Mouse (Mus musculus) lung, embryonic 15.5 days (tissue): ENCODE results near the gene 2010300C02Rik. TPM values are rescaled to one million over a fixed set of nuclear protein-coding genes. Genes with fewer than 3 reads are reported as not detected.

Source experiments
- ATAC-seq: fragments of 200-750 bp; cut with Nextera tagmentation; 2 replicates; pipeline ENCODE4 v1.8.0; 2017; ENCODE audit warnings: moderate number of reproducible peaks, borderline replicate concordance; ENCODE audit not compliant: low FRiP score, low TSS enrichment; ENCODE audit errors: extremely low read depth
- H3K27ac ChIP-seq: fragments of 300-500 bp; sonication (generic); 2 replicates; pipeline ENCODE4 v1.5.1; 2015; ENCODE audit warnings: moderate library complexity, mild to moderate bottlenecking, inconsistent platforms
- H3K27me3 ChIP-seq: fragments of 300-500 bp; sonication (generic); 2 replicates; pipeline ENCODE4 v1.6.1; 2015; ENCODE audit warnings: inconsistent platforms
- H3K36me3 ChIP-seq: fragments of 300-500 bp; sonication (generic); 2 replicates; pipeline ENCODE4 v1.6.1; 2015; ENCODE audit warnings: inconsistent platforms
- H3K4me1 ChIP-seq: fragments of 300-500 bp; sonication (generic); 2 replicates; pipeline ENCODE4 v1.6.1; 2015; ENCODE audit warnings: inconsistent platforms
- H3K4me2 ChIP-seq: fragments of 300-500 bp; sonication (generic); 2 replicates; pipeline ENCODE4 v1.6.1; 2015; ENCODE audit warnings: inconsistent platforms, mild to moderate bottlenecking, moderate library complexity
- H3K4me3 ChIP-seq: fragments of 300-500 bp; sonication (generic); 2 replicates; pipeline ENCODE4 v1.5.1; 2015; ENCODE audit warnings: mild to moderate bottlenecking, inconsistent platforms
- H3K9ac ChIP-seq: fragments of 300-500 bp; sonication (generic); 2 replicates; pipeline ENCODE4 v1.6.1; 2015; ENCODE audit warnings: inconsistent platforms
- H3K9me3 ChIP-seq: fragments of 300-500 bp; sonication (generic); 2 replicates; pipeline ENCODE4 v1.6.1; 2016; ENCODE audit warnings: inconsistent platforms
- WGBS: fragments of 180-500 bp; shearing (Covaris S2); methylation state at CpG from one replicate; pipeline ENCODE4 v1.1.7; 2015; 5-methylcytosine and 5-hydroxymethylcytosine counted together
- polyA plus RNA-seq: library from polyadenylated mRNA; unstranded; fragments of >200 nt; fragmentation: Nextera tagmentation; extraction: Ambion mirVana; gene quantifications from 2 replicates; pipeline ENCODE4 v1.2.1, GENCODE M21; 2015

The 2010300C02Rik gene
- polyA plus RNA-seq, 1 experiment from 2014 or later: 12.1 TPM

GRCm38 (mm10) chr1:37585809-37586480 is 133.9 kb downstream of the 2010300C02Rik start:
- Histone ChIP-seq H3K9ac (no peak overlapping the region), H3K27ac (0 out of 2 replicates have a peak overlapping the region, but pooled peaks have one; percentile 26), H3K27me3 (no peaks in the 10 kb centered on the region), H3K4me3 (no peak overlapping the region), H3K36me3 (no peaks in the 10 kb centered on the region), H3K9me3 (no peaks in the 10 kb centered on the region), H3K4me1 (peaks cover 8% of the 10 kb centered on the region; the same call in 1 of the 2 replicates), H3K4me2 (no peak overlapping the region)
- no peak for ATAC-seq
- 80% methylated on average over 13 of the region's 13 CpGs for WGBS

GRCm38 (mm10) chr1:37583795-37584464 is 136.0 kb downstream of the 2010300C02Rik start:
- H3K27me3 ChIP-seq: no peaks in the 10 kb centered on the region
- peaks cover 8% of the 10 kb centered on the region; the same call in 1 of the 2 replicates for H3K4me1 ChIP-seq
- no peaks in the 10 kb centered on the region for H3K9me3 ChIP-seq
- no peak overlapping the region for H3K27ac ChIP-seq
- 33% methylated on average over 9 of the region's 9 CpGs for WGBS
- no peak for ATAC-seq
- no peak overlapping the region for H3K4me2 ChIP-seq
- H3K4me3 ChIP-seq: no peak overlapping the region
- no peak overlapping the region for H3K9ac ChIP-seq
- H3K36me3 ChIP-seq: no peaks in the 10 kb centered on the region

- H3K4me2 ChIP-seq: no peak overlapping the region
- no peak overlapping the region for H3K4me3 ChIP-seq
- H3K4me1 ChIP-seq: peaks cover 8% of the 10 kb centered on the region; the same call in 1 of the 2 replicates
- no peaks in the 10 kb centered on the region for H3K27me3 ChIP-seq
- 87% methylated on average over 8 of the region's 8 CpGs for WGBS
- no peaks in the 10 kb centered on the region for H3K9me3 ChIP-seq
- no peak overlapping the region for H3K27ac ChIP-seq
- no peak for ATAC-seq
- H3K9ac ChIP-seq: no peak overlapping the region
- no peaks in the 10 kb centered on the region for H3K36me3 ChIP-seq
Observed at GRCm38 (mm10) chr1:37583167-37583566, 136.7 kb downstream of the 2010300C02Rik start.

DNA sequence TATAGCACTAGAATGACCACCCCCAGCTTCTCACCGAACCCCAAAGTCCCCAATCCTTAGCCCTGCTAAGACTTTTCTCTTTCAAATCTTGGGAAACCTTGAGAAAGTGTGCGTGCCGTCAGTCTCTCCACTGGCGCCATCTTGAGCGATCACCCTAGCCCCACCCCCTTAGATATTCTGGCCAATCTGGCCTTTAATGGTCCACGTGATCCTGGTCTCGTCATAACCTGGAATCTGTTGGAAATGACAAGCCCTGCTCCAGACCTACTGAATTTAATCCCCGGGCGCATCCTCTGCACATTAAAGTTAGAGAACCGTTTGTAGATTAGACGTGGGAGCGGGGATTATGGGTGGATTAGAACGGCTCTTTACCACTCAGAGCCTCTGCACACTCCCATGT is 140.2 kb downstream of the 2010300C02Rik start:
- H3K4me2 ChIP-seq: no peak overlapping the region
- no peaks in the 10 kb centered on the region for H3K27me3 ChIP-seq
- H3K9me3 ChIP-seq: no peaks in the 10 kb centered on the region
- no peak overlapping the region for H3K9ac ChIP-seq
- no peaks in the 10 kb centered on the region for H3K36me3 ChIP-seq
- WGBS: 90% methylated on average over 13 of the region's 13 CpGs
- no peak overlapping the region for H3K27ac ChIP-seq
- H3K4me1 ChIP-seq: peaks cover 8% of the 10 kb centered on the region; the same call in 1 of the 2 replicates
- no peak overlapping the region for H3K4me3 ChIP-seq
- no peak for ATAC-seq

DNA sequence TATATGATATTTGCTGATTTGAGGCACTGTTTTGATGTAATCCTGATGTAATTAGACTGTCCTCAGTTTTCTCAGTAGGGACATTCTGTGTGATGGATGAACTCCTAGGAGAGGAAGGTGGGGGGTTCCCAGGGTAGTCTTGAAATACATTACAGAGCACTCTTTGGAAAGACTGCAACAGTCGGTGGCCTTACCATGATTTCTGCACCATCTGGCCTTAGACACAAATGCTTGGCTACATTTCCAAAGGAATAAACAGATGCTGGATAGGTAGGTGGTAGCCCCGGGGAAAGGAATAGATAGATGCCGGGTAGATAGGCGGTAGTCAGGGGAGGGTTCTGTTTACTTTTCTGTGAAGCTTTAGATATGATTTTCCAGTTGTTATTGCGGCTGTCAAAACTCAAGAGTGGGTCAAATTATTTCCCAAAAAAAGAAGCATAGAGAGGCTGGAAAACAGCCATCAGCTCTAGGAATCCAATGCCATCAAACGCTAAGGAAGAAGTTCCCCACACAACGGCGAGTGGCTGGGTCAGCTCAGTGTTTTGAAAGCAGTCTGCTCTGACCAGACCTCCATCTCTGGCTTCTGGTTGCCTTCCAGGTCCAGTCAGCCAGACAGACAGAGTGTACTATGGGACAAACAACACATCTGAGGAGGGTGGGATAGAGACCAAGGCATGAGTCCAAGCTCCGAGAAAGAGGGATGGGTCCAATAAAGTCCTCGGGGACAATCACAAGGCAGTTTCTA is 147.2 kb downstream of the 2010300C02Rik start:
- no peak for ATAC-seq
- no peaks in the 10 kb centered on the region for H3K36me3 ChIP-seq
- no peak overlapping the region for H3K4me2 ChIP-seq
- no peaks in the 10 kb centered on the region for H3K9me3 ChIP-seq
- H3K27me3 ChIP-seq: no peaks in the 10 kb centered on the region
- no peak overlapping the region for H3K4me3 ChIP-seq
- H3K4me1 ChIP-seq: no peaks in the 10 kb centered on the region
- no peak overlapping the region for H3K9ac ChIP-seq
- no peak overlapping the region for H3K27ac ChIP-seq
- 53% methylated on average over 10 of the region's 10 CpGs for WGBS

DNA sequence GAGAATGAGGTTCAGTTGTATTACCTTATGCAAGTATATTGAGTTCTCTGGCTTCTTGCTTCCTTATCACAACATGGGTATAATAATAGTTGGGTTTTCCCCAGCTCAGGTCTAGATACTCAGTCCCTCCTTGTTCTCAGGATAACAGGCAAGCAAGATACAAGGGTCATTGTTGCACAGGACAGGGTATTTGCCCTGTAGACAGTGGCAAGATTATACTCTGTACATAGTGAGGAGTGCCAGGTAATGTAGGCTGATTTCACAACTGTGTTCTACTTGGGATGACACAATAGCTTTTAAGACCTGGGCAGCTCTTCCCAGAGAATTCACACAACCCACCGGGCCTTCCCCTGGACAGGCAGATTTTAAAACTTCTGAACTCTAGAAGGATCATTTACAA is 151.5 kb downstream of the 2010300C02Rik start:
- 90% methylated on average over 1 of the region's 1 CpGs for WGBS

DNA sequence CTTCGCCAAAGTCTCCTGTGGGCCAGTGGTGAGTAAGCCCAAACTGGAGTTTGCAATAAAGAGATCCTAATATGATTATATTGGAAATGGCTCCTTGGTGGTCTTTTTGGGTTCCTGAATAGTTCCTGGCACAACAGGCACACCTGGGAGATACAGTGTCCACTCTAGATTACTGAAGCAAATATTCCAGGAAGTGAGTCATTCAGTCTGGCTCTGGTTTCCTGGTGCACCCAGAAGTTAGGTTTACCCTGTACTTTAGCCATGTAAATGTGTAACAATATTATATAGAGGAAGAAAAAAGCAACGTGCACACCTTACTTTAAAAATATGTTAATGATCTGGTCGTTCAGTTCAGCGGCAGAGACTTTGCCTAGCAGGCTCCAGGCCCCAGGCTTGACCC is 153.1 kb downstream of the 2010300C02Rik start:
- ATAC-seq: no peak
- no peak overlapping the region for H3K27ac ChIP-seq
- no peaks in the 10 kb centered on the region for H3K4me1 ChIP-seq
- no peak overlapping the region for H3K4me2 ChIP-seq
- no peak overlapping the region for H3K4me3 ChIP-seq
- WGBS: 72% methylated on average over 4 of the region's 4 CpGs
- no peak overlapping the region for H3K9ac ChIP-seq
- H3K36me3 ChIP-seq: no peaks in the 10 kb centered on the region
- no peaks in the 10 kb centered on the region for H3K9me3 ChIP-seq
- H3K27me3 ChIP-seq: no peaks in the 10 kb centered on the region

More for the DNA sequence above, 151.5 kb downstream of the 2010300C02Rik start:
- no peaks in the 10 kb centered on the region for H3K27me3 ChIP-seq
- H3K9ac ChIP-seq: no peak overlapping the region
- no peak overlapping the region for H3K4me2 ChIP-seq
- no peak overlapping the region for H3K27ac ChIP-seq
- no peak overlapping the region for H3K4me3 ChIP-seq
- no peaks in the 10 kb centered on the region for H3K36me3 ChIP-seq
- no peaks in the 10 kb centered on the region for H3K9me3 ChIP-seq
- no peaks in the 10 kb centered on the region for H3K4me1 ChIP-seq
- no peak for ATAC-seq

- Histone ChIP-seq H3K4me1 (no peaks in the 10 kb centered on the region), H3K27ac (no peak overlapping the region), H3K36me3 (no peaks in the 10 kb centered on the region), H3K4me2 (no peak overlapping the region), H3K27me3 (no peaks in the 10 kb centered on the region), H3K9ac (no peak overlapping the region), H3K4me3 (no peak overlapping the region), H3K9me3 (no peaks in the 10 kb centered on the region)
- no peak for ATAC-seq
- WGBS: 67% methylated on average over 2 of the region's 2 CpGs
Observed at GRCm38 (mm10) chr1:37566344-37566743, 153.5 kb downstream of the 2010300C02Rik start.

DNA sequence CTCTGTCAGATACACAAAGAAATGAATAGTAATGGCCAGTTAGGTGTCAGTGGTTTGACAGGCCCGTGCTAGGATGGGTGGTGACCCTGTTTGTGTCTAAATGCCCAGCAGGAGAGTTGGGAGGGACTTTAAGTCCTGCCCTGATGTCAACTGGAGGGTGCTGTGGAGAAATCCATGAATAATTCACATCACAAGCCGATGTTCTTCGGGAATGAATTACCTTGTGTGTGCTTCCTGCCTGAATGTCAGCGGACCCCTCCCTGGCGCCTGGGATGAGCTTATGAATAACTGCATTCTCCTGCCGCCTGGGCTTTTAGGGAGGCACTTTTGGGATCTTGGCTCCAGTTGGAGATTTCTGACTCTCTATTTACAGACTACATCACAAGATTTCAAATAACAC is 154.5 kb downstream of the 2010300C02Rik start:
- Histone ChIP-seq H3K36me3 (no peaks in the 10 kb centered on the region), H3K27ac (no peak overlapping the region), H3K9me3 (no peaks in the 10 kb centered on the region), H3K27me3 (no peaks in the 10 kb centered on the region), H3K4me2 (no peak overlapping the region), H3K4me3 (no peak overlapping the region), H3K9ac (no peak overlapping the region), H3K4me1 (no peaks in the 10 kb centered on the region)
- WGBS: 30% methylated on average over 6 of the region's 6 CpGs
- no peak for ATAC-seq

- H3K36me3 ChIP-seq: no peaks in the 10 kb centered on the region
- H3K27me3 ChIP-seq: no peaks in the 10 kb centered on the region
- no peak overlapping the region for H3K4me2 ChIP-seq
- no peak overlapping the region for H3K4me3 ChIP-seq
- H3K9ac ChIP-seq: no peak overlapping the region
- no peak for ATAC-seq
- H3K9me3 ChIP-seq: no peaks in the 10 kb centered on the region
- WGBS: 76% methylated on average over 3 of the region's 3 CpGs
- H3K4me1 ChIP-seq: no peaks in the 10 kb centered on the region
- no peak overlapping the region for H3K27ac ChIP-seq
Observed at GRCm38 (mm10) chr1:37561955-37562354, 157.9 kb downstream of the 2010300C02Rik start.
